Mouse (Mus musculus) megakaryocyte, embryonic 14.5 days (primary cell): ENCODE data around the gene Slc44a5.

Experiments used
- FLI1 ChIP-seq: IDR thresholded peaks from 2 replicates; pipeline ENCODE4 v1.6.1; 2012; ENCODE audit warnings: low read length, inconsistent platforms, mixed read lengths
- GATA1 ChIP-seq: IDR thresholded peaks from 3 replicates; pipeline ENCODE4 v1.6.1; 2012; ENCODE audit warnings: mixed read lengths, low read length, inconsistent platforms, borderline replicate concordance

DNA sequence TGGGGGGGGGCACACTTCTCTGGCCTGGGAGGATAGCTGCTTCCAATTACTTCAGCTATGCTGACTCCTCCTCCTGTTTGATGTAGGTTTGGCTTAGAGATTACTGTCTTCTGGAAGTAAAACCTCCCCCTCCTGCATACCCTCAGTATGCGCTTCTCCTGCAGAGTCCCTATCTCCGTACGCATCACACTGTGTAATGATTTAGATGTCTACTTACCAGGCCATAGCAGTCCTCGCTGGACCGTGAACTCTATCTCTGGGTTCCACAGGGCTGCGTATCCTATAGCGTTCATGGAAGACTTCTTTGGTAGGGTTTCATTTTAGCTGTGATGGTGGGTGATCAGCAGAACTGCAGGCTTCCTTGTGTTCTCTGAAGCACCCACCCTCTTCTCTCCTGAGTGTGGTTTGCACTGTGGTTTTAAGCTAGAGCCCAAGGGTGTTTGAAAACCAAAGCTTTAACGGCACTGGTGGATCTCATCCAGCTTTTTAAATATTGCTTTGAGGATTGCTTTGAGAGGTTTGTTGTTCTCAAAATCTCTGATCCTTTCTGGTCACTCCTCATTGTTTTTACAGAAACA lies 120.6 kb downstream of the Slc44a5 start:
- TF ChIP-seq GATA1: no peak
- no peak for TF ChIP-seq FLI1
